Mouse (Mus musculus): Measurements from ENCODE around the gene Hydin. TPM values are rescaled to one million over a fixed set of nuclear protein-coding genes. Genes with fewer than 3 reads are reported as not detected.
"Not testable (repeated sequence)": the region's sequence is repeated elsewhere in the genome, so short reads cannot be mapped to it uniquely, and the experiment has no call there.

Hydin gene
- polyA plus RNA-seq, 1 experiment from 2014 or later: 0.52 TPM

DNA sequence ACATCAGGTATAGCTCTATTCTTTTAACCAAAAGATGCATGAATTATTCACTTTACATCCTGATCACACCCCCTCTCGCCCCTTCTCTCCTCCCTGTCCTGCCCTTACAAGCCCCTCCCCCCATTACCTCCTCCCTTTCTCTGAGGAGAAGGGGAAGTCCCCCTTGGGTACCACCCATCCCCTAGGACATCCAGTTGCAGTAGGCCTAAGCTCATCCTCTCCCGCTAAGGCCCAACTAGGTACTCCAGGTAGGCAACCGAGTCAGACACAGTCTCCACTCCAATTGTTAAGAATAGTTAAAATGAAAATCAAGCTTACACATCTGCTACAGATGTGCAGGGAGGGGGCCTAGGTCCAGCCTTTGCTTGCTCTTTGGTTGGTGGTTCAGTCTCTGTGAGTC, 83.9 kb downstream of the Hydin start:
- Histone ChIP-seq H3K27me3 (replicated peaks; ENCODE audit: control insufficient read depth, insufficient read depth, low read length) (no peaks in the 10 kb centered on the region), H3K4me1 (replicated peaks; ENCODE audit: control insufficient read depth, insufficient read depth, low read length) (no peaks in the 10 kb centered on the region), H3K9ac (replicated peaks; ENCODE audit: low read depth, low read length) (no peak overlapping the region), H3K36me3 (ENCODE audit: control insufficient read depth, insufficient read depth) (no peaks in the 10 kb centered on the region), H3K4me3 (replicated peaks; ENCODE audit: low read length) (no peak overlapping the region), H3K9me3 (ENCODE audit: control insufficient read depth, low read length) (no peaks in the 10 kb centered on the region), H3K27ac (ENCODE audit: low read length) (no peak overlapping the region), H3K4me2 (ENCODE audit: low read length) (no peak overlapping the region)
- no peak for ATAC-seq
- WGBS: 85% methylated on average over 3 of the region's 3 CpGs

DNA sequence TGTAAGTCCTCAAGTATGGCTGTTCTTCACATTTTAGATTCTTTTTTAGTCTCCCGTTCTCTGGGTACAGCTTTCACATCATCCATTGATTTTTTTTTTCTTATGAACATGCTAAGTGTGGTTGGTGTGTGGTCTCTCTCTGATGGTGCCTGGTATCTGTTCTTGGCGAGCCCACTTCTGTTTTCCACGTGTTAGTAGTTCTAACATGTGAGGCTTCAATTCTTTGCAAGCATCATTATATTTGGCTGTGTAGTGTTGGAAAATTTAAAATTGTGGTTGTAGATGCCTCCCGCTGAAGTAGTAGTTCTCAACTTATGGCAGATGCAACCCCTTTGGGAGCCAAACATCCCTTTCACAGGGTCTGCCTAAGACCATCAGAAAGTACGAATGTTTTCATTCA, 85.1 kb downstream of the Hydin start:
- 86% methylated on average over 5 of the region's 5 CpGs for WGBS
- no peak for ATAC-seq
- H3K9ac ChIP-seq (replicated peaks; ENCODE audit: low read depth, low read length): no peak overlapping the region
- no peaks in the 10 kb centered on the region for H3K4me1 ChIP-seq (replicated peaks; ENCODE audit: control insufficient read depth, insufficient read depth, low read length)
- H3K36me3 ChIP-seq (ENCODE audit: control insufficient read depth, insufficient read depth): no peaks in the 10 kb centered on the region
- H3K27me3 ChIP-seq (replicated peaks; ENCODE audit: control insufficient read depth, insufficient read depth, low read length): no peaks in the 10 kb centered on the region
- no peak overlapping the region for H3K27ac ChIP-seq (ENCODE audit: low read length)
- H3K9me3 ChIP-seq (ENCODE audit: control insufficient read depth, low read length): no peaks in the 10 kb centered on the region
- no peak overlapping the region for H3K4me2 ChIP-seq (ENCODE audit: low read length)
- H3K4me3 ChIP-seq (replicated peaks; ENCODE audit: low read length): no peak overlapping the region

DNA sequence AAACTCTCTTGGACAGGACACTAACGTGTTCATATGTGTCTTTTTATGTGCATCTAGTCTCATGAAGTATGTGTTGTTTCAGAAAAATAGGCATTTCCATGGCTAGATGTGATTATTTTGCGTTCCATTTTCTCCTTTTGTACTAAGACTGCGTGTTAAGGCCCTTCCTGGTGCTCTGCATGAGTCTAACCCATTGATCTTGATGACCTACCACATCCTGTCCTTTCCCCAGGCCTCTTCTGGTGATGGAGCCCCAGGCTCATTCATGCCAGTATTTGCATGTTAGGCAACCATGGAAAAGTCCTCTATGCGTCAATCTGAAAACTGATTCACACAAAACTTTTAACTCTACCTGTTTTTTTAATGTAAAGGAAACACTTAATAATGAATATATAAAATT, 96.2 kb downstream of the Hydin start:
- Histone ChIP-seq H3K9ac (replicated peaks; ENCODE audit: low read depth, low read length) (no peak overlapping the region), H3K27me3 (replicated peaks; ENCODE audit: control insufficient read depth, insufficient read depth, low read length) (no peaks in the 10 kb centered on the region), H3K27ac (ENCODE audit: low read length) (no peak overlapping the region), H3K9me3 (ENCODE audit: control insufficient read depth, low read length) (no peaks in the 10 kb centered on the region), H3K4me2 (ENCODE audit: low read length) (no peak overlapping the region), H3K4me3 (replicated peaks; ENCODE audit: low read length) (no peak overlapping the region), H3K4me1 (replicated peaks; ENCODE audit: control insufficient read depth, insufficient read depth, low read length) (no peaks in the 10 kb centered on the region), H3K36me3 (ENCODE audit: control insufficient read depth, insufficient read depth) (no peaks in the 10 kb centered on the region)
- 83% methylated on average over 4 of the region's 4 CpGs for WGBS
- no peak for ATAC-seq

DNA sequence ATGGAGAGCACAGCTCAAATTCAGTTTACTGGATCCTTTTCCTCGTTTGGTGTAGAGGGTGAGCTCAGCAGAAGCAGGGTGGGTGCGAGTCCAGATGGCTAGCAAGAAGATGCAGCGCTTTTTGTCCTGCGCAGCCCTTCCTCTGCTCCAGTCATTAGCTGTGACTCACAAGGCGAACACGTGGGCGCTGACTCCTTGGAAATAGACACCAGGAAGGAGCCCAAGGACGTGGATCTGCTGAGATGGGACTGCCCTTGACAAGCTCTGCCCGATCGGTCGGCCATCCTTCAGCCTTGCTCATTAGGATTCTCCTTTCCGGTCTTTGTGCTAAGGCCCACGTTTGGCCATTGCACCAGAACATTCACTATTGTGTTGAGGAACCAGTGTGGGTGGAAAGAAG, 106.1 kb downstream of the Hydin start:
- Histone ChIP-seq H3K27ac (ENCODE audit: low read length) (no peak overlapping the region), H3K27me3 (replicated peaks; ENCODE audit: control insufficient read depth, insufficient read depth, low read length) (no peaks in the 10 kb centered on the region), H3K4me3 (replicated peaks; ENCODE audit: low read length) (no peak overlapping the region), H3K4me1 (replicated peaks; ENCODE audit: control insufficient read depth, insufficient read depth, low read length) (no peaks in the 10 kb centered on the region), H3K9ac (replicated peaks; ENCODE audit: low read depth, low read length) (no peak overlapping the region), H3K9me3 (ENCODE audit: control insufficient read depth, low read length) (no peaks in the 10 kb centered on the region), H3K36me3 (ENCODE audit: control insufficient read depth, insufficient read depth) (no peaks in the 10 kb centered on the region), H3K4me2 (ENCODE audit: low read length) (no peak overlapping the region)
- 86% methylated on average over 13 of the region's 13 CpGs for WGBS
- ATAC-seq: no peak

DNA sequence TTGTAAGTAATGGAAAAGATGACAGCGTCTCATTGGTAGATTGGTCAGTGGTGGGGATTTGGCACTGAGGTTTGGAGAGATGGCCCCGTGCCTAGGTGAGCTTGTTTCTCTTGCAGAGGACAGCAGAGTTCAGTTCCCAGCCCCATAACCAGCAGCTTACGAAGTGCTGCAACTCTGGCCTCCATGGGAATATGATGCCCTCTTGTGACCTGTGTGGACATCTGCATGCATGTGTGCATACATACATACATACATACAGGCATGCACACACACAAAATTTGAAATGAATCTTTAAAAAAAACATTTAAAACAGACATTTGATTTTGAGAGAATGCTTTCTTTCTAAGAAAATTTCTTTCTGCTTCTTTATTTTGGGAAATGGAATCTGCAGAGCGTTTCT, 106.9 kb downstream of the Hydin start:
- WGBS: 93% methylated on average over 4 of the region's 4 CpGs
- Histone ChIP-seq H3K4me2 (ENCODE audit: low read length) (no peak overlapping the region), H3K4me1 (replicated peaks; ENCODE audit: control insufficient read depth, insufficient read depth, low read length) (no peaks in the 10 kb centered on the region), H3K4me3 (replicated peaks; ENCODE audit: low read length) (no peak overlapping the region), H3K27ac (ENCODE audit: low read length) (no peak overlapping the region), H3K9ac (replicated peaks; ENCODE audit: low read depth, low read length) (no peak overlapping the region), H3K9me3 (ENCODE audit: control insufficient read depth, low read length) (no peaks in the 10 kb centered on the region), H3K27me3 (replicated peaks; ENCODE audit: control insufficient read depth, insufficient read depth, low read length) (no peaks in the 10 kb centered on the region), H3K36me3 (ENCODE audit: control insufficient read depth, insufficient read depth) (no peaks in the 10 kb centered on the region)
- ATAC-seq: no peak

DNA sequence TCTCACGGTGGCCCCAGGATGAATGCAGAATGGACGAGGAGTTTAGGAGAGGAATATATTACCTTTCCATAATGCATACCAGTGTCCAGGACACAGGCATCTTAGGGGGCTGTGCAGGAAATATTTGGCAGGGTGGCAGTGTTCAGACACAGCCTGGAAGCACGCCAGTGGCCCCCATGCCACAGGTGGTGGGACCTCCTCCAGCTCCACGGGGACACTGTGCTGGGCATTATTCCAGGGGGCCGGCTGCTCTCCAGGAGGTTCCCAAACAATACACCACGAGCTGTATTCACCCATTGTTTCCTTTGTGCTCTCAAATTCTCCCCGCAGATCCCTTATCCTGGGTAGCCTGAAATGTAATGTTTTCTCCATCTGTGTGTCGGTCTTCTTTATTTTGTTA, 116.0 kb downstream of the Hydin start:
- Histone ChIP-seq H3K4me3 (replicated peaks; ENCODE audit: low read length) (no peak overlapping the region), H3K27ac (ENCODE audit: low read length) (no peak overlapping the region), H3K36me3 (ENCODE audit: control insufficient read depth, insufficient read depth) (no peaks in the 10 kb centered on the region), H3K9me3 (ENCODE audit: control insufficient read depth, low read length) (no peaks in the 10 kb centered on the region), H3K4me1 (replicated peaks; ENCODE audit: control insufficient read depth, insufficient read depth, low read length) (no peaks in the 10 kb centered on the region), H3K27me3 (replicated peaks; ENCODE audit: control insufficient read depth, insufficient read depth, low read length) (no peaks in the 10 kb centered on the region), H3K4me2 (ENCODE audit: low read length) (no peak overlapping the region), H3K9ac (replicated peaks; ENCODE audit: low read depth, low read length) (no peak overlapping the region)
- WGBS: 6% methylated on average over 8 of the region's 8 CpGs
- no peak for ATAC-seq

DNA sequence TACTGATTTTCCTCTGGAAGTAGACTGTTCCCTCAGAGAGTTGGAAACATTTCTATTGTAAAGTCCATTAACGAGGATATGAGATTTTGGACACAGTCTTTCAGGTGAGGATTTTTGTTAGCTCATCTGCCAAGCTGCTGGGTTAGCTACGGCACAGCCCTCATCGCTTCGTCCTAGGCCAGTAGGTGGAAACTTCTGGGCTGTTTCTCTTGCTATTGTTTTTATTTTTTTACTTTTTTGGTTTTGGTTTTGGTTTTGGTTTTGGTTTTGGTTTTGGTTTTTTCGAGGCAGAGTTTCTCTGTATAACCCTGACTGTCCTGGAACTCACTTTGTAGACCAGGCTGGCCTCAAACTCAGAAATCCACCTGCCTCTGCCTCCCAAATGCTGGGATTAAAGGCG, 117.9 kb downstream of the Hydin start:
- not testable (repeated sequence) for ATAC-seq; H3K36me3 ChIP-seq (ENCODE audit: control insufficient read depth, insufficient read depth); H3K27me3 ChIP-seq (replicated peaks; ENCODE audit: control insufficient read depth, insufficient read depth, low read length); H3K4me3 ChIP-seq (replicated peaks; ENCODE audit: low read length); H3K4me1 ChIP-seq (replicated peaks; ENCODE audit: control insufficient read depth, insufficient read depth, low read length); H3K9ac ChIP-seq (replicated peaks; ENCODE audit: low read depth, low read length); H3K27ac ChIP-seq (ENCODE audit: low read length); H3K9me3 ChIP-seq (ENCODE audit: control insufficient read depth, low read length); H3K4me2 ChIP-seq (ENCODE audit: low read length)
- 94% methylated on average over 6 of the region's 6 CpGs for WGBS

DNA sequence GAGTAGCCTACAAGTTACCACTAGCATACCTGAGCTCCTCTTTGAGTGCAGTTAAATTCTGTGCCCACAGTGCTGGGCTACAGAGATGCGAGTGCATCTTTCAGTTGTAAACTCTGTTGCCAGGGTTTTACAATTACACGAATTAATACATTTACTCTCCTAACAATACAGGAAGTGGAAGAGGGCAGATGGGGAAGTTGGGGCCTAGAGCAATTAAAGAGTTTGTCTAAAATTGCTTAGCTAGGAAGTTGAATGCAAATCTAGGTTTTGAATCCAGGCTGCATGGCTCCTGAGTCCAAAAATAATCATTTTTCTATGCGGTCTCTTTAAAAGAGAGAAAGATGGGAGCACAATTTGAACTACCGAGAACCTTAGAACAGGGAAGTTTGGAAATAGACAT, 128.9 kb downstream of the Hydin start:
- H3K9ac ChIP-seq (replicated peaks; ENCODE audit: low read depth, low read length): no peak overlapping the region
- H3K27me3 ChIP-seq (replicated peaks; ENCODE audit: control insufficient read depth, insufficient read depth, low read length): no peaks in the 10 kb centered on the region
- H3K27ac ChIP-seq (ENCODE audit: low read length): no peak overlapping the region
- ATAC-seq: no peak
- no peak overlapping the region for H3K4me2 ChIP-seq (ENCODE audit: low read length)
- H3K9me3 ChIP-seq (ENCODE audit: control insufficient read depth, low read length): no peaks in the 10 kb centered on the region
- no peaks in the 10 kb centered on the region for H3K4me1 ChIP-seq (replicated peaks; ENCODE audit: control insufficient read depth, insufficient read depth, low read length)
- H3K4me3 ChIP-seq (replicated peaks; ENCODE audit: low read length): no peak overlapping the region
- WGBS: 81% methylated on average over 4 of the region's 4 CpGs
- H3K36me3 ChIP-seq (ENCODE audit: control insufficient read depth, insufficient read depth): no peaks in the 10 kb centered on the region

DNA sequence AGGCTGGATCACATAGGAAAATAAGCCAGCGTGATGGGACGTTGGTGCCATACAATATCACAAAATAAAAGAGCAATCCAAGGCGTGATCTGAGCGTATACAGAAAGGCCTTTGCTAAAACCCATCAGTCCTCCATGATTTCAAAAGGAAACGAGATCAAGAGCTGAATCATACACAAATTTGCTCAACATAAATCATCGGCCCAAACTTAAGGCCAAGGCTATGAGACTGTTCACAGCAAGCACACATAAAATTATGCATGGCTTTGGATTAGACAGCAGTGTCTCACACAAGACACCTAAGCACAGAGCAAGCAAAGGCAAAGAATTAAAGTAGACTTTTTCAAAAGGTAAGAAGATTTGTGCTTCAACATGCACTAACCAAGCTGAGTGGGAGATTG, 133.8 kb downstream of the Hydin start:
- Histone ChIP-seq H3K9ac (replicated peaks; ENCODE audit: low read depth, low read length) (no peak overlapping the region), H3K27me3 (replicated peaks; ENCODE audit: control insufficient read depth, insufficient read depth, low read length) (no peaks in the 10 kb centered on the region), H3K36me3 (ENCODE audit: control insufficient read depth, insufficient read depth) (no peaks in the 10 kb centered on the region), H3K4me3 (replicated peaks; ENCODE audit: low read length) (no peak overlapping the region), H3K4me1 (replicated peaks; ENCODE audit: control insufficient read depth, insufficient read depth, low read length) (no peaks in the 10 kb centered on the region), H3K27ac (ENCODE audit: low read length) (no peak overlapping the region), H3K9me3 (ENCODE audit: control insufficient read depth, low read length) (no peaks in the 10 kb centered on the region), H3K4me2 (ENCODE audit: low read length) (no peak overlapping the region)
- no peak for ATAC-seq
- WGBS: 92% methylated on average over 6 of the region's 6 CpGs

DNA sequence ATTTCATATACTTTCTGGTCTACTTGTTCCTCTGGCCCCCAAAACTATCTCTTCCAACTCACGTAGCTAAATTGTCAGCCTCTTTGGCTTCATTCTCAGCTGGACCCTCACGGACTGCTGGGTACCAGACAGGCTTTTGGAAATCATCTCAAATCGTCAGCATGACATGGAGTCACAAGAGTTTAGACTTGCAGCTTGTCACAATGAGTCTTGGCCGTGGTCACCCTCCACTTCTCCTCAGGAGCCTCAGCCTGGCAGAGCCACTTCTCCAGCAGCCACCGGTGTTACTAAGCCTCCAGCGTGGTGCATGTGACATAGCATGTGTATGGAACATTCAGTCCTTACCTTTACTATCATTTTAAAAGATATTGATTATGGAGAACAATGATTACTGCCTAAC, 135.5 kb downstream of the Hydin start:
- no peaks in the 10 kb centered on the region for H3K36me3 ChIP-seq (ENCODE audit: control insufficient read depth, insufficient read depth)
- H3K27me3 ChIP-seq (replicated peaks; ENCODE audit: control insufficient read depth, insufficient read depth, low read length): no peaks in the 10 kb centered on the region
- H3K9me3 ChIP-seq (ENCODE audit: control insufficient read depth, low read length): no peaks in the 10 kb centered on the region
- no peak overlapping the region for H3K27ac ChIP-seq (ENCODE audit: low read length)
- H3K4me3 ChIP-seq (replicated peaks; ENCODE audit: low read length): no peak overlapping the region
- H3K4me2 ChIP-seq (ENCODE audit: low read length): no peak overlapping the region
- no peak for ATAC-seq
- no peak overlapping the region for H3K9ac ChIP-seq (replicated peaks; ENCODE audit: low read depth, low read length)
- H3K4me1 ChIP-seq (replicated peaks; ENCODE audit: control insufficient read depth, insufficient read depth, low read length): no peaks in the 10 kb centered on the region
- 85% methylated on average over 6 of the region's 6 CpGs for WGBS

All from forebrain, embryonic 16.5 days (tissue).